Mouse (Mus musculus) 3T3-L1 (cell line): ENCODE results near the gene Sh3bgrl2.

Experiments used
- DNase-seq: peaks from one replicate; pipeline ENCODE4 v3.0.0-alpha.2; 2015; ENCODE audit warnings: low read depth, low spot score

Sh3bgrl2 gene

DNA sequence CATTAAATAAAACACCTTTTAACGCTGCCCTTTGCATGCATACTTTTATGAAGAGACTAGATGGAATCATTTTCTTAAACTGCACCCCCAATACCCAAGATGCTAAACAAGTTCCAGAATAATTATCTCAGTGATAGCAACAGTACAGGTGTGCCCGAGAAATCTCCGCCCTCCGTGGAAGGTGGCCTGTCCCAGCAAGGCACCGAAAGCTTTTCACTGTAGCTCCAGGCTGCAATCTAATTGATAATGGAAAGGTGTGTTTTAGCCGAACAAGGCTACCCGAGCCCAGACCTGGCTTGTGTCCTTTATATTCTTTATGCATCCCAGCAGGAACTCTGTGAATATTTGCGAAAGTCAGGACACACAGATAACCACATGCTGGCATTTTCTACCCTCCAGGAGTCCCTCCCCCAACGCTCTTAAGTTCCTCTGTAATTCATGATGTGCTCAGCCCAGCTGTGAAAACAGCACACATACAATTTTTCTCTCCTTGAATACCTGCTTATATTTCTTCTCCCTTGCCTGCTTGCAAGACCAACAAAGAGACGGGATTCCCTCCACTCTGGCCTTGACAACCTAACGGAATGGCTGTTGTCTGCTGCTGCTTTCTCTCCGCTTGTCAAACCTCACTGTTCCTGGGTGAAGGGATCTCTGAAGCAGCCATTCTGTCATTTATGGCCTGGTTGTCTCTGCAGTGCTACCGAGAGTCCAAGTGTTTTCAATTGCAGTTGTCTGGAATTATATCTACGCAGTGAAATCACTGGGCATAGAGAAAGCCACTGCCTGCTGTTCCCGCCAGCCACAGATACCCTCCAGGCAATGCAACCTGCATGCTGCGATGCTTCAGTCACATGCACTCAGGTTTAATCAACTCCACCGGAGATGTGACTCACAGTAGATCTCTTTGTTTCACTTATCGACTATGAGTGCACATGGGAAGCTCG is 80.8 kb downstream of the Sh3bgrl2 start:
- no peak for DNase-seq

DNA sequence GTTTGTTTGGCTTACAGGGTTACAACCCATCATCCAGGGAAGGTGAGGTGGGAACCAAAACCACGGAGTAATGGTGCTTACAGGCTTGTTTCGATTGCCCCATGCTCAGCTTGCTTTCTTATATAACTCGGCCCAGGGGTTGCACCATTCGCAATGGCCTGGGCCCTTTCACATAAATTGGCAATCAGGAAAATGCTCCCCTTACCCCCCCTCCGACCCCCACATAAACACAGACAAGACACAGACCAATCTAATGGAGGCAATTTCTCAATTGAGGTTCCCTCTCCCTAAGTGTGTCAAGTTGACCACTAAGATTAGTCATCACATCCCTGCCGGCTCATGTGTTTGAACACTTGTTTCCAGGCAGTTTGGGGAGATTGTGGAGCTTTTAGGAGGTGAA is 82.2 kb downstream of the Sh3bgrl2 start:
- no peak for DNase-seq

DNA sequence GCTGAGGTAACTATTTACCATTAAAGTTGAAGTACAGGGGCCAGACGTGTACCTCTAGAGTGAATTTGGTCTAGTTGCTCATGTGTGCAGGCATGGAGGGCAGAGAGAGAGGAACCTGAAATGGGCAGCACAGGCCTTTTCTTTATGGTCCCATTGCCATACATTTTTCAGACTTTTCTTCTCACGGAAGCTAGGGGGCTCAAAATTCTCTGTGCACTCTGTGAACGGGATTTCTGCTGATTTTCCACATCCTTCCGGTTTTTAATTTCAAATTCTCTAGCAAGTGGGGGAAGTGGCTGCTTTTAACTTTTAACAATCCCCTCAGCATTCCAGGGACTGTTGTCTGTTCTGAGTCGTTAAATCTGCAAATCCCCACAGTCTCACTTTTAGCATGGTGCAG is 83.8 kb downstream of the Sh3bgrl2 start:
- no peak for DNase-seq

DNA sequence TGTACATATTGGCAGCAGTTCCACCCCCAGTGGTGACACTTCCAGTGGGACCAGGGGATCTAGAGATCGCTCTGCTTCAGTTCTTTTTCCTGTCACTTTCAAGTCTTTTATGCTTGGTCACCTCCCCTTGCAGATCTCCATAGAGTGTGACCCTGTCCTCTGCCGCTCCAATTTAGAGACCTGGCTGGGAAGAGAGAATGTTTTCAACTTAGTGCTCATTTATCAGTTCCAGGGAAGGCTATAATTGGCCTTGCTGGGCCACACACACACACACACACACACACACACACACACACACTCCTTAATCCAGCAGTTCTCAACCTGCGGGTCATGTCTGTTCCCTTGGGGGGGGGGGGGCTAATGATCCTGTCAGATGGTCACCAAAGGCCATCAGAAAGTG is 86.6 kb downstream of the Sh3bgrl2 start:
- no peak for DNase-seq

DNA sequence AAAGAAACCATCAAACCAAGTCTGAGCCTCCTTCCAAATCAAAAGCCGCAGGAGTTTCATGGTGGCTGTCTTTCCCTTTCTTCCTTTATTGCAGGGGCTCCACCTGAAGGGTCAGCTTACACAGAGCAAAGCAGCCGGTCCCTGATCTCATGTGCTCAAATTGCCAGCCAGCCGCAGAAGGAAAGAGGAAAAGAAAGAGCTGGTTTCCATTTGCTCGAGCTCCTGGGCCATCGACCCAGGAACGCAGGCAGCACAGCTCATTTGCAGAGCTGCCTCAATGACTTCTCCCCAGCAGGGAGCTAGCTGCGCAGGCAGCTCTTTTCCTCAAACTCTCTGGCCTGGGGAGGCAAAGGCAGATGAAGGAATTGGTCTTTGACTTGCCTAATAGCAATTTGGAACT is 87.9 kb downstream of the Sh3bgrl2 start:
- DNase-seq, result no peak

DNA sequence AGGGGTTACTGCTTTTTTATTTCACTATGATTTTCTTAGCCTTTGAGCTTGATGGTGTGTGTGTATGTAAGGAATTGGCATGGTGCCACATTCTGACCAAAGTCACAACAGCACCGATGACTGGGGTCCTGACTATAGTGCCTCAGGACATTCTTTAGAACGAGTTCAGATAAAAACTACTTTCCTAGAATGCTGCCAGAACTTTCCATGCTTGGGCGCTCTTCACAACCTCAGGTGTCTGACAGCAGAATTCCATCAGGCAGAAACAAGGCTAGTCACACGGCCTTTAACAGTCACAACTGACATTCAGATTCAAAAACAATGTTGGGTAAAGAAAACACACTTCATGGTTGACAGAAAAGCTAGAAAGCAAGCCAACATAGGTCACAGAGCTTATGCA is 95.0 kb downstream of the Sh3bgrl2 start:
- no peak for DNase-seq

DNA sequence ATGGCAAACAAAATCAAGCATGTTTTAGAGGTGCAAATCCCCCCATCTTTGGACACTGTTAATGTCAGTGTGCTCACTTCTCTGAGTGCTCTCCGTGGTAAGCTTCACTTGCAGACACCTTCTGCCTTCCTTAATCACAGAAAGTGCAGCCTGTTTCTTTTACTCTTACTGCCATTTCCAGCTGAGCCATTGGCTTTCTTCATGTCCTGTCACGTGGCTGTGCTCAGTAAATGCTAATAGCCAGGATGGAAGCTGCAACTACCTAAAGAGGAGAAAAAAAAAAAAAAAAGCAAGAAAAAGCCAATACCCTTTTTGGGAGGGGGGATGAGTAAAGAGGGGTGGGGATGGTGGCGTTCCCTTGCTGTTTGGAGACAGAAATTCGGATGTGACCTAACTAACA is 95.7 kb downstream of the Sh3bgrl2 start:
- no peak for DNase-seq

DNA sequence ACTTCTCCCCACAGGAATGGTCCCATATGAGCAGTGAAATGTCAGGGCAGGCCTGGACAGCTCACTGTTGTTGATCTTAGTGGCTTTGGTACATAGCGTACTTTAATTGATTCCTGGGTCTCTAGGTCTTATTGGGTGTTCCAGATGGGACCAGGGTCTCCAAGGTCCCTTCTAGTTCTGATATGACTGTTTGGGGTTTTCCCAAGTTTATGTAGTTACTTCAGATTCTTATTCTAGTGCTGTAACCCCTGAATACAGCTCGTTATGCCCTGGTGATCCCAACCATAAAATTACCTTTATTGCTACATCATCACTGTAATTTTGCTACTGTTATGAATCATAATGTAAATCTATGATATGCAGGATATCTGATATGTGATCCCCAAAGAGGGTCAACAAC is 98.1 kb downstream of the Sh3bgrl2 start:
- no peak for DNase-seq

DNA sequence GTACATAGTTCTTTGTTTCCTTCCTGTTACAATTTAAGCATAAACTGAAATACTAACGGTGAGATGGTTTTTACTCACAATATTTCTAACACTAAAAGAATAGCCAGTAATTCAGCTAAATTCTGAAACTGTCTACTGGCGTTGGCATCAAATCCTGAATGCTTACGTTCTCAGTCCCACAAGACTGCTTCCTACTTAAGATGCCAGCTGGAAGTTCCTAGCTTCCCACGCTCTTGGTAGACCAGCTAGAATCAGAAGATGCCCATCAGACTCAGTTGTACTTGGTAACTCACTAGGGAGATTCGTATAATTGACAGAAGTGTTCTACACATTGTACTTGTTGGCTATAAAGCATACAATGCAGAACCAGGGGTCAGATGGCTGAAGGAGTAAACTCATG is 98.6 kb downstream of the Sh3bgrl2 start:
- DNase-seq, result no peak

DNA sequence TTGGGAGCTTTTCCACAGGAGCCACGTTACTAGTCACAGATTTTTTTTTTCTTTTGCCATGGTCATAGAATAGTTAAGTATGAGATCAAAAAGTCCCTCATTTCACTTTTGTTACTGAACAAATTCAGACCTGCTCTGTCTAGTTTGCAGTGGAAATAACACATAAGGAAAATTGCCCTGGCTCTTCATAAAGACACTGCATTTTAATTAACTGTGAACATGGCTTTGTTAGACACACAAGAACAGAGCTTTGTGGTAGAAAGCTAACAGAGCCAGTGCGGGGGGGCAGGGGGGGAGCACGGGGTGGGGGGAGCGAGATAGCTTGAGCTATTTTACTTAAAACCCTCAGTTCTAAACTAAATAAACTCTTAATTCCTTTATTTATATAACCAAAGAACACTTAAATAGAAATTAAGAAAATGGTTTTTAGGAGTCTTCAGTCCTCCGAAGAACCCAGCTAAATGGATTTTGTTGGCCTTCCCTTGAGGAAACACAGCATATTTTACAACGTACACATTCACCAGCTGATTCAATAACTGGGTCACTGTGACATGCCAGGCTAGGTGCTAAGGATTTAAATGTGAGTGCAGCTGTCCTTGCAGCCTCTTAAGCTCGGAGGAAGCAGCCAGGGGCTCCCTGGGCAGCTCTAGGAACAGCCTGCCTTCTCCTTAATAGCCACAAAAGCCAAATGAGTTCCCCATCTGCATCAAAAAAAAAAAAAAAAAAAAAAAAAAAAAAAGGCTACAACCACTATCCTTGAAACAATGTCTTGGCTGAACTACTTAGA is 100.0 kb downstream of the Sh3bgrl2 start:
- no peak for DNase-seq

DNA sequence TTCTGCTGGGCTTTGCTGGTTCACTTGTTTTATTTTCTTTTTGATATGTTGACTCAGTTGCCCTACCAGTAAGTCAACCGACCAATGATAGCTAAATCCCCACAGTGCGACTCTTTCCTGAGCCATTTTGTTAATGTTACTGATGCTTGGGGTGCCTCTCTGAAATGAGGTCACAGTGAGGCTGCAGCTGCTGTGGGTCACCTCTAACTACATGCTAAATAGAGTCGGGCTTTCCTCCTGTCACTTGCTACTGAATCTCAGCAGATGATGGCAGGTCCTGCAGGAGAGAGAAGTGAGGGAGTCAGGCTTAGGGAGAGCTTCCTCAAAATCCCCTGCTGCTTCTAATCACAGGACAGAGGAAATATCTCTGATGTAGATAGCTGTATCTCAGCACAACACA is 100.6 kb downstream of the Sh3bgrl2 start:
- DNase-seq, result no peak

DNA sequence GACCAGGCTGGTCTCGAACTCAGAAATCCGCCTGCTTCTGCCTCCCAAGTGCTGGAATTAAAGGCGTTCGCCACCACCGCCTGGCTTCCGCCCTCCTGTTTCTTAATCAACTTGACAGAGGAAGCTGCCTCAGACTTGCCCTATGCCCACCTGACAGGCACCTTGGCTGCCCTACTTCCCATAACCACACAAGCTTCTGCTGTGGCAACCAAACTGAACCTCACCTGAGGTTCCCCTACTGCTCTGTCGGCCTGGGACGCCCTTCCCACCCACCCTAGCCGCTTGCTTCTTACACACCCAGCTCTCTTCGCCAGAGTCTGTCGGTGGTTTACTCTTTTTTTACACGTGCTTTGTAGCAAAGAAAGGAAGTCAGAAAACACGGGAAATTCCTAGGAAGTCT is 103.9 kb downstream of the Sh3bgrl2 start:
- no peak for DNase-seq

DNA sequence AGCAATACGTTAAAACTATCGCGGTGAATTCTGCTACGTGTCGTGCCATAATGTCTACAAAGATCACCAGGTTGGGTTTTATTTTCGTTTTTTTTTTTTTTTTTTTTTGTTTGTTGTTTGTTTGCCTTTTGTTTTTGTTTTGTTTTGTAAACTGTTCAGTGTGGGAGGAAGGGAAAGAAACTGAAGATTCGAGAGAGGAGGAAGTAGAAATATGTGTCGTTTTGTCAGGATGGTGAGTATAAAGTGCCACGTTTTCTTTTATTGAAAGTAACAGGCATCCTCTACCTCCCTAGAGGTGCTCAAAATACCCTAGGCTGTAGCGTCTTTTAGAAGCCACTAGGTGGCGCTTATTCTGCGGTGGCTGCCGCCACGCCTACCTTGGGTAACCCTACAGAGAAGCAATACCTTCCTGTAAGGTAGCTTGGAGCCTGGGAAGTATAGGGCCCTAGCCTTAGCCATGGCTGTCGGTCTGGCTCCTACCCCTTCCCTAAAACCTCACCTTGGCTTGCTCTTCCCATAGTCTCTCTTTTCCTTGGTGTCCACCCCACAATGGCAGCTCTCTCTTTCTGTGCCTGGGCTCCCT is 104.6 kb downstream of the Sh3bgrl2 start:
- peak; percentile 6 for DNase-seq

DNA sequence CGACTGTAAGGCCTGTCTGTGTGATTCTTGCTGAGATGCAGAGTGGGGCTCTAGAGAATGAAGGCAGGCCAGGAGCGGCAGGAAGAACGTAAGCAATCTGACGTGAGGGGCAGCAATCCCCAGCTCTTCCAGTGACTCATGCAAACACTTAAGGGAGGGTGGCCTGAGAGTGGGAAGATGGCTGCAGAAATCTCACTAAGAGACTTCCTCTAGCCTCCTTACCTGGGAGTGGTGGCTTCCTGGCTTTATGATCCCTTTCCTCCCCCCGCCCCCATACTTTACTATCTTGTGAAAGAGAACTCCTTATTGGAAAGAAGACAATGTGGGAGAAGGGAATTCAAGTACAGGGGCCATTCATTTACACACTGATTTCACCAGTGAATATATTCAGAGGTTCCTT is 106.5 kb downstream of the Sh3bgrl2 start:
- DNase-seq, result no peak

DNA sequence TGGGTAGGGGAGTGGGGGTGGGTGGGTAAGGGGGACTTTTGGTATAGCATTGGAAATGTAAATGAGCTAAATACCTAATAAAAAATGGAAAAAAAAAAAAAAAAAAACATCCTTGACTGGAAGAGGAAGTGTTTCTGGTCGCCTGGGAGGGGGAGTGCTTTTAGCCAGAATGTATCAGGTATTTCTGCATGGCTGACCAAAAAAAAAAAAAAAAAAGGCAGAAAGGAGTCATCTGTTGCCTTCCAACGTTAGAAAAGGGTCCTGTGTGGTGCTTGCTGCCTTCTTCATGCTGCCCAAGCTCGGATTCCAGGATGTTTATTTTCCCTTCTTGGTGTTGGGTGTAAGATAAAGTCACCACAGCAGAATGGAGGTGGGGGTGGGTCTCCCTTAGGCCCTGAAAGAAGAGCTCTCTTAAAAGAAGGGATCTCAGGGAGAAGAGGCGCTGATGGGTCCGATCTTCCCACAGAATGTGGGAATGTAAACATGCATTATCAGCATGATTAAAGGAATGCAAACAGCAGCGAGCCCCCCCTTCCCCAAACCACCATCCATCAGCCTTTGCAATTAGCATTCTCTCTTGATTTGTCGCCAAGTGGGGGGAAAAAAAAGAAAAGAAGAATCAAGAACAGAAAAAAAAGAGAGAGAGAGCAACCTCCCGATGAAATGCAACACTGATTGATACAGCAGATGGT is 109.0 kb downstream of the Sh3bgrl2 start:
- DNase-seq, result no peak

DNA sequence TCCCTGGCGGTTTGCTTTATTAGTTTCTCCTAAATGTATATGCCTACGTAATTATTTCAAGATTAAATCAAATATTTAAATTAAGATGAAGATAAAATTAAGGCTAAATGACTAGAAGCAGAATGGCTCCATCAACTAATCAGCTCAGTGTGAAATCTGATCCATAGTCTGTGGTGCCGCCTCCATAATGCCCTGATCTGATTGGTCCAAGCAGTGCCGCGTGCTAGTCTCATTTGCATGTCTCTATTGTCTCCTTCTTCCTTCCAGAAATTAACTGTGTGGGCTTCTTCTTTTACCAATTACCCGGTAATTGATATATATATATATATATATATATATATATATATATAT is 109.5 kb downstream of the Sh3bgrl2 start:
- DNase-seq, result no peak

DNA sequence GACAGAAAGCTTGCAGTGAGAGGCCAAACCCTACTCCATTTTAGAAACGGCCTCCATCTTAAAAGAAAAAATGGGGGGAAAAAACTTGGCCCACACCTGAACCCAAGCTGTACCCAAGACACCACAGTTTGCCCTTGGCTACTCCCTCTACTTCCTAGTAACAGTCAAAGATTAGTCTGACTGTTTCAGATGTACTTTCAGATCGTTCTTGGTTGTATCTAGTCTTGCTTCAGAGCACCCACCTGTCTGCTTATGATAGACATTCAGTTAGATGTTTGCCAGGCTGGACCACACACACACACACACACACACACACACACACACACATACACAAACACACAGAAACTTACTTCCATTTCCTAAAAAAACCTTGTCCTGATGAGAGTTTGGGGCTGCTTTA is 111.0 kb downstream of the Sh3bgrl2 start:
- DNase-seq, result no peak

DNA sequence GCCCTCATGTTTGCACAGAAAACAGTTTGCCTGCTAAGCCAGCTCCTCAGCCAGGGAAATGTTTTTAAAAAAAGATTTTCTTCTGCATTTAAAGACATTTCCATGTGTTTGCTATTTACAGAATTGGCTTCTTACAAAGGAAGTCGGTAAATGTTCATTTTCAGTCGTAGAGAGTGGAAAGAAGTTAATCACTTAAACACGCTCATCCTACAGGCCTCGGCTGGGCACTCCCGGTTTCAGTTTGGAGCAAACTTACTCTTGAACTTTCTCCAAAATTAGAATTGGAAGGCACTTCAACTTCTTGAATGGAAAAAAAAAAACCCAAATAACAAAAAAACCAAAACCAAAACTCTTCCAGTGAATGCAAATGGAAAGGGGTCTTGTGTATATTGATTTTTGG is 113.7 kb downstream of the Sh3bgrl2 start:
- no peak for DNase-seq

DNA sequence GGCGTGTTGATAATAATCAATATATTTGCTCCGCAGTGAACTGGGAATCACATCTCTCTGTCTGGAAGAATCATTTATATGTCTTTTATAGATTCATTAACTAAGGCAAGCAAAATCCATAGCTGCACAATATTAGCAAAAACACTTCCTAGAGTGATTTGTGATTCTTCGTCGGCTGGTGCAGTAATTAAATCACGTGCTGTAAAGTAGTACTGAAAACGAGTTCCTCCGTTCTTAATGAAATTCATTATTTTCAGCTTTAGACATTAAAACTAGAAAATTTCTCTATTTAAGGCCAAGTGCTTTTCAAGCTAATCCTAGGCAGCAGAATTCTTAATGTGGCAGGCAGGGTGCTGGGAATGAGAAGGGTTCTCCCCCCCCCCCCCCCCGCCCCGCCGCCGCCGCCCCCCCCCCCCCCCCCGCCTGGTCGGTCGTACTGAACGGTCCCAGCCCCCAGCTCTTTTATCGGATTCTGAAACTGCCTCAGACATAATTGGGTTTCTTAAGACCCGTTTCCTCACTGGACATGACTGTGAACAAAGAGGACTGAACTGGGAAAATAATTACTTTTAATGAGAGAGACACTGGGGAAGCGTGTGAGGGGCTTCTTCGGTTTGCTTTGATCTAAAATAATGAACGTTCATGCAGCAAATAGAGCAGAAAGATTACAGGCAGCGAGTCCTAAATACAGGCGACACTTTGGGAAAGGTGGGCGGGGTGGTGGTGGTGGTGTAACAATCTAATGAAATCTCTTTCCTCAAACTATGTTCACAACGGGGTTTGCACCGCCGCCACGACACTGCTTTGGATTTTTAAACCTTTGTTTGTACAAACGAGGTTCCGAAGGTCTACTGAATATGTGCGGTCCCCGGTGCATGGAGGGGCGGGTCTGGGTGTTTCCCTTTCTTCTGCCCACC is 116.1 kb downstream of the Sh3bgrl2 start:
- DNase-seq, result no peak

DNA sequence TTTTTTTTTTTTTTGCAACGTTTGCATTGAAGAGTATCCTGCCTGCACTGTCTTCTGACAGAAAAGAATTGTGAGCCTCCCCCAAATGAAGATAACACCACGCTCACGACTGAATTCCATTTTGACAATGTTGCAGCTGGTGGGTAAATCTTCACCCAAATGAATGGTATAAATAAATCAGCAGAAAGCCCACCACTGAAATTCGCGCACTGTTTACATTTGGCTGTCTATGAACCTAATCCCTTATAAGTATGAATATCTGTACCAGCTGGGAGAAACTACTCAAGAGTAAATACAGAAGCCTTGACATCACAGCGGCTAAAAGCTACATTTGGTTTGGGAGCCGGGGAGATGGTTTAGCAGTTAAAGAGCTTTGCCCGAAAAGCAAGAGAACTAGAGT is 116.8 kb downstream of the Sh3bgrl2 start:
- DNase-seq, result no peak

DNA sequence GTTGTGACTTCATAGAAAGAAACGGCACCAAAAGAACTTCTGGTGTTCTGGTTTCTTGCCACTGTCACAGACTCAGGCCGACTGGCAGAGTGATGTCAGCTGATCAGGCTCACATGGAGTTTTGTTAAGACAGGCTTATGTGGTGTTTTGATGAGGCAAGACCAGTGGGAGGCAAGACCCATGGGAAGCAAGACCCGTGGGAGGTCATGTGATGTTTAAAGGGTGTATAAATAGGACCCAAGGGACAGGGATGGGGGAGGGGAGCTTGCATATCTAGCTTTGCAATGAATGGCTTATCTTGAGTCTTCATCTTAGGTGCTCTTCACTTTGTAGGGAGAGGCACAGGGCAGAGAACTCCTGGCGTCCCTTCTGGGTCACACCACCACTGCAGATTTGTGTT is 118.9 kb downstream of the Sh3bgrl2 start:
- DNase-seq, result no peak
